Mouse (Mus musculus) gastrocnemius, adult 8-10 months (tissue): ENCODE results near the gene Asphd1. TPM values are rescaled to one million over a fixed set of nuclear protein-coding genes. Genes with fewer than 3 reads are reported as not detected.

Experiments
- DNase-seq, 2 experiments: peaks; one replicate each; pipeline ENCODE4 v3.0.0; 2022; ENCODE audit warnings: low spot score in 2 of 2
- total RNA-seq, 4 experiments: library from RNA; stranded (reverse); gene quantifications; 2 replicates each; pipeline ENCODE4 v1.2.4; 2022

Asphd1 gene
- not detected for total RNA-seq

DNA sequence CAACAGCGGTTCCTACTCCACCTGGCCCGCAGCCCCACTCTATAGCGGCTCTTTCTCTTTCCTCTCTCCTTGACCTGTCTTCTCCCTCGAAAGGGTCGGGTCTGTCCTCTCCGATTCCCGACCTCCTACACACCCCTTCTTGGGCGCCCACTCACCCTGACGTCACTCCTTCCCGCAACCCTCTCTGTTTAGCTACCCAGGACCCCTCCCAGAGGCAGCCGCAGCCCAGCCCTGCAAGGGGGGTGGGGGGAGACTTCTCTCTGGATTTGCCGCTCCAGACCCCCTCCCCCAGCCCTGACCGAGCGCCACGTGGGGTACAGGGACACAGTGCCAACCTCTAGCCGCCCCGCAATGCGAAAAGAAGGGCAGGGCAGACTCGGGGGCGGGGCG is at the start of gene Asphd1:
Gene Asphd1 (minus strand): TSS at position 180 of the 390 bp plus-strand sequence.
- DNase-seq, result no peak

DNA sequence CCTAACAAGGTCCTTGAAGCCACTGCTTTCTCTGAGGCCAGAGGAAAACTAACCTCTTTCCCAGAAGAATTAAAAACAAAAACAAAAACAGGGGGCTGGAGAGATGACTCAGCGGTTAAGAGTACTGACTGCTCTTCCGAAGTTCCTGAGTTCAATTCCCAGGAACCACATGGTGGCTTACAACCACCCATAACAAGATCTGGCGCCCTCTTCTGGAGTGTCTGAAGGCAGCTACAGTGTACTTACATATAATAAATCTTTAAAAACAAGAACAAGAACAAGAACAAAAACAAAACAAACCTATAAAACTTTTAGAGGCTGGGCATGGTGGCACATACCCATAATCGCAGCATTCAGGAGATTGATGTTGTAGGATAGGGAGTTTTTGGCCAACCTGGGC is 47.1 kb upstream of the Asphd1 start:
- no peak for DNase-seq

DNA sequence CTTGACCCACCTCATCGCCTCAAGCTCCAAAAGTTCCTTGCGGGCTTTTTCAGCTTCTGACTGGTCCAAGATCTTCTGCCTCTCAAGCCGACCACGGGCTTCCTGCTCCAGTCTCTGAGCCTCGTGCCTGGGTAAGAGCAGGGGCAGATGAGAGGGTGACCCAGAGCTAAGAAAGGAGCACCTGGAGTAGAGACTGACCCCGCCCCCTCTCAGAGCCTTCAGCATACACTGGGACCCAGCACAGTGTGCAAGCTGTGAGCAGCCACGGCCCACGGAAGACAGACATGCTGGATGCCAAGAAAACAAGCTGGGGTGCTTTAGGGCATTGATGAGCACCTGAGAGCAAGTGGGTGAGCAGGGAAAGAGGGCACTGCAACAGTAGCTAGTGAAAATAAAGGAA is 39.4 kb upstream of the Asphd1 start:
- DNase-seq, result no peak

DNA sequence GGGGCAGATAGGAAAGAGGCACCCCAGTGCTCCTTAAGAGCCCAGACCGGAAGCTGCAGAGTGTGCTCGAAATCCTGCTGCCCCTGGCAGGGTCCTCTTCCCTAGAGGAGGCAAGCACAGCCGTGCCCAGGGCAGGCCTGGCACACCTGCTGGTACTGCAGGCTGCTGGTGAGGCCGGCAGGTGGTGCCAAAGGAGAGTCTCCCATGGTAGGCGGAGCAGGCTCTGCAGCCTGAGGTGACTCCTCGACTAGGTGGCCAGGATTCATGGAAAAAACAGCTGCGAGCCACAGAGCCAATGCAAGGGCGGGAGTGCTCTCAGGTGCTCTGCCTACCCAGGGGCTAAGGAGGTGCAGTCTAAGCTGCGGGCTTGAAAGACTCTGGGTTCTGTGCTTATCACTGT is 36.9 kb upstream of the Asphd1 start:
- DNase-seq, result peak; percentile 54 to 69

DNA sequence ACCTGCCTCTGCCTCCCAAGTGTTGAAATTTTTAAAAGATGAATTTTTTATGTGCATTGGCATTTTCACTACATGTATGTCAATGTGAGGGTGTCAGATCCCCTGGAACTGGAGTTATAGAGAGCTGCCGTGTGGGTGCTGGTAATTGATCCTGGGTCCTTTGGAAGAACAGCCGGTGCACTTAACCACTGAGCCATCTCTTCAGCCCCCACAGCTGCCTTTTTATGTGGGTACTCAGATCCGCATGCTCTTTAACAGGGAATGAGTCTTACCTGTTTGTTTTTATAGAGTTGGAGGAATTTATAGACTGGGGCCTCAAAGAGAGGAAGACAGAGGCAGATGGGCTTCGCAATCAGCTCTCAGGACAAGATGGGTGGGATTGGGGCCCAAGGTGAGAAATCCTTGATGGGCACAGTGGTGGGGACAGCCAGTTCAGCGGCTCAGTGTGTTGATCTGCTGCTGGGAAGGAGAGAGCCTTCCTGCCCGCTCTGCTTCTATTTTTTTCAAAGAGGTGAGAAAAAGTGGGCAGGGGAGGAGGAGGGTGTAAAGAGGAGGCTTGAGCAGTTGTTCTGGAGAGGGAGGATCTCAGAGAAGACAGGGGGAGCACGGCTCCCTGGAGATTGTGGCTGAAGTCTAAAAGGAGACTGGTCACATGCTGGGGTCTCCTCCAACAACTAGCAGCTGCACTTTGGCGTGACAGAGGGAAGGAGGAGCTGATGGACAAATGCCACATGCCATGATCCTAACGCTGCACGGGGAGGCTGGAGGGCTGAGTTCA is 35.5 kb upstream of the Asphd1 start:
- no peak for DNase-seq

DNA sequence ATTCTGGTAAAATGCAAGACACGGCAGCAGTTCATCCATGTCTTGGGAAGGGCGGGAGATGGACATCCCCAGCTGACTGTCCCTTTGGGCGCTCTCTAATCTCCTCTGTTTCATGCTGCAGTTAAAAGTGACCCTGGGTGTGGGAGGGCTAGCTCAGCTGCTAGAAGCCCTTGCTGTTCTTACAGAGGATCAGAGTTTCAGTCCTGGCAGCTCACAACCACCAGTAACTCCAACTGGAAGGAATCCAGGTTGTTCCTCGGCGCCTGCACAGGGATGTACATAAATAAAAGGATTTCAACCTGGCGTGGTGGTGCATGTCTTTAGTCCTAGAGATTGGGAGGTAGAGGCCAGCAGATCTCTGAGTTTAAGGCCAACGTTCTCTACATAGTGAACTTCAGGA is 33.7 kb upstream of the Asphd1 start:
- DNase-seq, result no peak

DNA sequence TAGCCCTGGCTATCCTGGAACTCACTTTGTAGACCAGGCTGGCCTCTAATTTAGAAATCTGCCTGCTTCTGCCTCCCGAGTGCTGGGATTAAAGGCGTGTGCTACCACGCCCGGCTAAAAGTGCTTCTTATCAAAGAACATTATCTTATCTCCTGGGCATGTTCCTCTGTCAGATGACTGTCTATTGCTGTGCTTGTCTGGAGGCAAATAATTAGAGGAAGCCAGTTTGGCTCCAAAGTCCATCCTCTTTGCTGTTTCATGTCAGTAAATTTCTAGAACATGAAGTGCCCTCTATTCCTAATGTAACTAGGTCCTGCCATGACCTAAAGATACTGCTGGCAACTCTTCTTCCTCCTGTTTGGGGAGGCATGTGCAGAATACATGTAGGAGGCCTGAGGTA is 32.7 kb upstream of the Asphd1 start:
- no peak for DNase-seq

DNA sequence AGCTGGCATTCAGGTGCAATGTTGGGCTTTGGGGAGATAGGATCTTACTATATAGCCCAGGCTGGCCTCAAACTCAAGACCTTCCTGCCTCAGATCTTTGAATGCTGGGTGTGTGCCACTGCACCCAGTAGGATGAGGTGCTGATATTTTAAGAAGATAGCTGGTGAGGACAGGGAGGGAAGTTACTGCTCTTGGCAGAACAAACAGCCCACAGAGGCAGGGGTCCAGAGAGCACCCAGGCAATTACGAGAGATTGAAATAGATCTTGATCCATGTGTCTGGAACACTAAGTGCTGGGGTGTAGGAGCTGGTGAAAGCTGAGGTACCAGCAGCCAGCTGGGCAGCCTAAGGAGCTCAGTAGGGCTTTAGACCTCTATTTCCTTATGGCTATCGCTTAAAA is 32.2 kb upstream of the Asphd1 start:
- peak in 1 of 2 experiments; percentile 29 for DNase-seq

DNA sequence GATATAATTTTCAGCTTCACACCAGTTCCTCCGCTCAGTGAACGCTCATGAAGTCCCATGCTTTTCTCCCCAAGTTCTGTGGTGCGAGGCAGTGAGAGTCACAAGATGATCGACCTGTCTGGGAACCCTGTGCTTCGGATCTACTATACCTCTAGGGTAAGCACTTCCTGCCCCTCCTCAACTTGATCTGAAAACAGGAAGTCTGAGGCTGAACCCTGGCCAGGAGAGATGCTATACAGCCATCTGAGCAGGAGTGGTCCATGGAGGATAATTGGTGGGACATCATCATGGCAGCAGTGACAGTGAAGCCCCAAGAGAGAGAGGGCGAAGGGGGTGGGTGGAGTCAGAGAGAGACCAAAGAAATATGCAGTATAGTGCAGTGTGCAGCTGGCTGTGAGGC is 29.5 kb upstream of the Asphd1 start:
- no peak for DNase-seq

DNA sequence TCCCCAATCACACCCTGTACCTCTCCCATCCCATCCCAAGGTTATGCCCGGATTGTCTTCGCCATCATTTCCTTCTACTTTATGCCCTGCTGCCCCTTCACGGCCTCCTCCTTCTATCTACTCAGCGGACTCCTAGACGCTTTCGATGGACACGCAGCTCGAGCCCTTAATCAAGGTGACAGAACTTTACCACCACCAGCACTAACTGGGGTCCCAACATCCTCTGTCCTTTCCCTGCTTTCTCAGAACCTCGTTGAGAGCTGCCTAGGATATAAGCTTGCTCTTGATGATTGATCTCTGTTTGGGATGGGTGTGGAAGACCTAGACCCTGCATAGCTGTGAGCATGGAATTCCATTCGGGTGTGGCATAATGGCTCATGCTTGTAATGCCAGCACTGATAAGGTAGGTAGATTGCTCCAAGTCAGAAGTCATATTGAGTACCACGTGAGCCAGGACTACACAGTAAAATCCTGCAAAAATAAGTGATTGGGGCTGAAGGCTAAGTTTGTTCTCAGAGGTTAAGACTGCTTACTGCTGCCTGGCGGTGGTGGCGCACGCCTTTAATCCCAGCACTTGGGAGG is 27.6 kb upstream of the Asphd1 start:
- no peak for DNase-seq

DNA sequence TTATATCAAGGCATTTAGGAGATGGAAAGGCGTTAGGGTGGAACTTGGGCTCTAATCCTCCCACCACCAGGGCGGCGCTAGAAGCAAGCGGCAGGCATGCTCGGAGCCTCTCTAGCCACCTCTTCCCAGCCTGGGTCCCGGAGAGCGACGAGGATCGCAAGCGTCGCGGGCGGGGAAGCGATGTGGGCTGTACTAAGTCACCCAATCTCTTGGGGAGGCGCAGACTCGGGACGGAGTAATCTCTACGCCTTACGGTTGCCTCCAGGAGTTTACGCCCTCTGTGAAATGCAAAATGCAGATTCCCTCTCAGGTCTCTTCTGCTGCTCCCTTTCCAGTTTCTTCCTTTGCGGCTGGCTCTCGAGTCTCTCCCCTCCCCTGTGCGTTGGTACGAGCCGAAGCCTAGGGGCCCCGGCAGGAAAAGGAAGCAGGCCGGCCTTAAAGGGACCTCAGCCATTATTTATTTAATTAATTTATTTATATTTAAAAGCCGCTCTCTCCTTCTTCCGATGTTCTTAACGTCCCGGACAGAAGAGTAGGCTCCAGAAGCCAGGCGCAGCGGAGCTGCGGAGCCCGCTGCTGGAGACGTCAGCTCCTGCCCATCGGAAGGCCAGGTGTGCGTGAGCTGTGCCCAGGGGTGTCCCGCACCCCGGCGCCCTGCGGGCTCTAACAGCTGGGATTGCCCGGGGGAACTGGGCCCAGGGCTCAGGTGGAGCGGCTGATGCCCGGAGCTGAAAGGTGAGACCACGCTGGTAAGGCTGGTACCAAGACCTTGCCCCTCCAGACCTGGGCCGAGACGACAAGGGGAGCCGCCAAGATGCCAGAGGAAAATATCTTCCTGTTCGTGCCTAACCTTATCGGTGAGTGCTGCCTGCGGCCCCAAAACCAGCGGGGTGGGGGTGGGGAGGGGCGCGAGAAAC is 26.8 kb upstream of the Asphd1 start, which contains the start of gene Cdiptos:
Gene Cdiptos (minus strand): TSS at position 149 of the 917 bp plus-strand sequence.
- DNase-seq, result peak; percentile 91 to 92

DNA sequence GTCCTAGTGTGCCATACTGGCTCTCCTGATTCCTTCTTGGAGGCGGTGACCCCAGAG is 26.3 kb upstream of the Asphd1 start, which contains the start of gene Cdipt:
Gene Cdipt (plus strand): TSS at position 22 of the 57 bp plus-strand sequence.
- no peak for DNase-seq

DNA sequence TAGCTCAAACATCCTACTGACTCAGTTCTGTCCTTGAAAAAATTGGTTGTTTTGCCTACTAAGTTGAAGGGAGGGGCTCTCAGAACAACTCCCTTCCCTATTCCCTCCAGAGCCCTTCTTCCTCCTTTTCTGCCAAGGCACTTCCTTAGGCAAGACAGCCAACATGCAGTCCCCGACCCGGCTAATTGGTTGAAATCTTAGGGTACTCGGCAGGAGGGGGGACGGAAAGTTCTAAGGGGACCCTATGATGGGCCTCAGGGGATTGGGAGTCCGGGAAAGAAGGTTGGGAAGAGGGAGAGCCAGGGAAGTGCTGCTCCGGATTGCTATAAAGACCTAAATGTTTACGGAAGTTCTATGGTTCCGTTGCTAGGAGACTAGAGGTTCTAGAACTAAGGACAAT is 26.1 kb upstream of the Asphd1 start:
- no peak for DNase-seq

DNA sequence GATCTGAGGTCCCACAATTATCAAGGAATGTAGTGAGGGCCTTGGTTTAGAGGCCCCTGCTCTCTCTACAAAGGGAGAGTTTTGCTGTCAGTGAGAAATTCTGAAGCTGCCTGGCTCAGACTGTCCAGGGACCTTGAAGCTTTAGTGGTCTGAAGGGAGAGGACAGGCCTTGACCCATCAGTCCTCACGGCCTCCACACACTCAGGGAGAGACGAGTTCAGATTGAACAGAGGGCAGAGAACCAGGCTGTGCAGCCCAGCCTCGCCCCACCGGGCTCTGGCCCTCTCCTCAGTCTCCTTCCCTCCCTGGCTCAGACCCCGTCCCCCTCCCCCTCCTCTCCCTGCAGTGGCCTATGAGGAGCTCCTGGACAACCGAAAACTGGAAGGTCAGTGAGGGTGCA is 18.0 kb upstream of the Asphd1 start:
- DNase-seq, result no peak

DNA sequence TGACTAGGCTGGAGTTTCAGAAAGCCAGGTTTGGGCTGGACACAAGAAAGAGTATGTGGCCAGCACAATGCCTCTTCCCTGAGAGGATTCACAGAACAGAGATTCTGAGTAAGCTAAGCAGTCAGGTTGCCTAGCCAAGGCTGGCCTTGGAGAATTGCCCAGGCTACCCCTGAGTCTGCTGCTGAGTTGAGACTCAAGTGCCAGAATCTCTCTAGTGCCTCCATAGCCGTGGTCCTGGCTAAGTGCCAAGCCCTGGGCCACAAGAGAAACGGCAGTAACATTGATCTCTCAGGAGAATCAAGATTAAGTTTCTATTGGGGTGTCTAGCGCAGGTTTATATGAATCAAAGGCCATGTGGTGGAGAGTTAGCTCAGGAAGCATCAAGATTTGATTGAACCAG is 16.2 kb upstream of the Asphd1 start:
- no peak for DNase-seq

DNA sequence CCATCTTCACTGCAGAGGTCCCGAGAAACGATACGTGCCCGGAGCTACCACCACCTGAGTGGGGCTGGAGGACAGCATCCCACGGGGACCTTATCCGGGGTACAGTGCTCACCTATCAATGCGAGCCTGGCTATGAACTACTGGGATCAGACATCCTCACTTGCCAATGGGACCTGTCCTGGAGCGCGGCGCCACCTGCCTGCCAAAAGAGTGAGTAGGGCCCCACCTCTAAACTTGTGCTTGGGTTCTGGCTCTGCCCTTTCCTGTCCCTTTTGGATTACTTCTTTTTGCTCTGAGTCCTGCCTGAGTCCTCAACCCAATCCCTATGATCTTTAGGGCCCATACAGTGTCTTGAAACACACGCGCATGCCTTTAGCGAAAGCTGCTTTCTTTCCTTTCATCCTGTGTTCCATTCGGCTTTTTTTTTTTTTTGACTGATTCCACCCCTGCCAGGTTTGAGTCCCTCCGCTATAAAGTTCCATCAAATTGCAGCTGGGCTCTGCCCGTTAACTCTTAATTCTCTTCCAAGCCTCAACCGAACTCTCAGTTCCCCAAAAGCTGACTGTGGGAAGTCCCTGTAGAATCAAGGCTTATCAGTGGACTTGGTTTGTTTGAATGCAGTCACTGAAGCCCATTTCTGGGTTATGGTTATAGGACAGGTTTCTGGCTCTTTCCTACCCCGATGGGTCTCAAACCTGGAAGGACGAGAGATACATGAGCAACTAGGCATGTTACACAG is 14.3 kb upstream of the Asphd1 start:
- no peak for DNase-seq

DNA sequence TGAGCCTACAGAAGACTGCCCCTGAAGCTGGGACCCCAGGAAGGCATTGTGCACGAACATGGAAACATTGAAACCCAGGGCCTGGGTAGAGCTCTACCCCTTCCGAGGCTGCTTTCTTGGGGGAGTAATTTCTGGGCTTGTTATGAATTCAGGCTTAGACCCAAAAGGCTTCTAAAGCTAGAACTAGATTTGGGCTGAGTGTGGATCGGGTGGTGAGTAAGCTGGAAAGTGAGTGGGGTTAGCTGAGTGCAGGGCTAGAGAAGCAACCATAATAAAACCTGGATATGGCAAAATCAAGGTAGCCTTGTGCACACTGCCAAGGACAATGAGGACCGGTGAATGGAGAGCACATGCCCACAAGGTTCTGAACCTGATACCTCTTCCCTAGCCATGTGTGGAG is 12.6 kb upstream of the Asphd1 start:
- DNase-seq, result no peak

DNA sequence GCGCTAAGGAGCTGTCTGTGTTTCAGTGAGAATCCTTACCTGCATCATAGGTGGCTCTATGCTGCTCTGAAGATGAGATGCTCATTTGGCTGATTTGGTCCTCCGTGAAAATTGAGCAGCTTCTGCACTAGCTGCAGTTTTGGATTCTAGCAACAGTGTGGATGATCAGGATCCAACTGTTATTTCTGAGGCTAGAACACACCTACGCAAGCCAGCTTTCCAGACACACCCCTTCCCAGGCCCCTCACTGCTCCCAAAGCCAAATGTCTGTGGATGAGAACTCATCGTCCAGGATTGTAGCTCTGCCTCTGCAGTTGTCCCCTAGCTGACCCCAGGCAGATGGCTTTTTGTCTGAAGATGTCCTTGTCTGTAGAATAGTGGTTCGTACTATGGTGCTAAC is 11.7 kb upstream of the Asphd1 start:
- DNase-seq, result no peak

DNA sequence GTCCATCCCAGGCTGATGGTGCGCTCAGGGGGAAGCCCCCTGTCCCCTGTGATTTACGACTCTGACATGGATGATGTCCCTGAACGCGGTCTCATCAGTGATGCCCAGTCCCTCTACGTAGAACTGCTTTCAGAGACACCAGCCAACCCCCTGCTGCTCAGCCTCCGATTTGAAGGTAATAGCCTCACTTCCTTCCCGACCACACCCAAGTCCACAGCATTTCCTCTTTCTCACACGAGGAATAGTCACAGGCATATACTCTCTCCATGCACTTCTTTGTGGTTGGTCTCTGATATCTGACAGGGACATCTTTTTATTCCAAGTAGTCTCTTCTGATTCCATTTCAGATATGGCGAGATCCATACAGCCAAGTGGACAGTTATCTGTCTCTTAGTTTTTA is 10.4 kb upstream of the Asphd1 start:
- no peak for DNase-seq

DNA sequence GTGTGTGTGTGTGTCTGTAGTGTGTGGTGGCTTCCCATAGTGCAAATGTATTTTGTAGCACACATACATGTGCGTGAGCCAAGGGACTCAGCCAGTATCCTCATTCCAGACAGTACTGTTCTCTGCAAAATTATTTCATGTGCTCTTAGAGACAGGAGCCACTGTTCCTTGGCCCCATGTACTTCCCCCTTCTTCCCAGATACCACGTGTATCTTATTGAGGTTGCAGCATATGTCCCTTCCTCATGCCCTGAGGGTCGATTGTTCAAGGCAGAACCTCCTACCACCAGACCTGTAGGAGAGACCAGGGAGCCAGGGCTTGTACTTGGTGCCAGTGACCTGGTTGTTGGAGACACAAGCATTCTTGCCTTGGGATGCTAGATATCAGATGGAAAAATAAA is 5.7 kb upstream of the Asphd1 start:
- no peak for DNase-seq

DNA sequence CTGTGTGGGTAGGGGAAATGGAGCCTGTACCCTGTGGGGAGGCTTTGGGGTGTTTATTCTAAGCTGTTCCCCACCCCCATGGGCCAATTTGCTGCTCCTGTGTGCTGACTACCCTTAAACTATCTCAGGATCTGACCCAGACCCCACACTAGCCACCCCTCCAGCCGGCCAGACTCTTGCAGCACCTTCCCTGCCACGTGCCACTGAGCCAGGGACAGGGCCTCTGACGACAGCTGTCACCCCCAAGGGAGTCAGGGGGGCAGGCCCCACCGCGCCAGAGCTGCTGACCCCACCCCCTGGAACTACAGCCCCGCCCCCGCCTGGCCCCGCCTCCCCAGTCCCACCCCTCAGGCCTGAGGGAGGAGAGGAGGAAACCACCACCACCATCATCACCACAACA is 3.3 kb upstream of the Asphd1 start:
- DNase-seq, result no peak

DNA sequence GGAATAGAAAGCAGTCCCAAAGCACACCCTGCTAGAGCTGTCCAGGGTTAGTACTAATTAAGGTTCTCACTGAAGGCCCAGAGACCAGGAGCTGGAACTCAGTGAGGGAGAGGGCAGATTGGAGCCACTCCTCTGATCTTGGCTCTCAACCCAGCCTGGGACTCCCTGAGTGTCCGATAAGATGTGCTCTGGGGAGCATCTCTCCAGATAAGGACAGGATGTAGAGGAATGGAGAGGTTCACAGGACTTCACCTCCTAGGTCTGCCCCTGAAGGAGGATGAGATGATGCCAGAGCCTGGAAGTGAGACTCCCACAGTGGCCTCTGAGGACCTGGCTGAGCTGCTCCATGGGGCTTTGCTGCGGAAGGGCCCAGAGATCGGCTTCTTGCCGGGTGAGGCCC is 2.4 kb upstream of the Asphd1 start:
- DNase-seq, result no peak
